Mouse (Mus musculus) c-Kit-negative CD71-positive TER-119-positive erythroid progenitor cells, embryonic 14.5 days (primary cell): Measurements from ENCODE around the gene Dynlt1b.
"Not testable (repeated sequence)": the region's sequence is repeated elsewhere in the genome, so short reads cannot be mapped to it uniquely, and the experiment has no call there.

Experiments used
- DNase-seq: peaks from one replicate; pipeline ENCODE4 v3.0.0-alpha.2; 2013; ENCODE audit warnings: low read depth, low spot score

Gene Dynlt1b

GRCm38 (mm10) chr17:6461083-6461595 is 31.2 kb downstream of the Dynlt1b start:
- not testable (repeated sequence) for DNase-seq

GRCm38 (mm10) chr17:6465735-6466134 is 35.8 kb downstream of the Dynlt1b start:
- DNase-seq = not testable (repeated sequence)

- not testable (repeated sequence) for DNase-seq
Observed at GRCm38 (mm10) chr17:6467638-6468461, 37.9 kb downstream of the Dynlt1b start.

DNA sequence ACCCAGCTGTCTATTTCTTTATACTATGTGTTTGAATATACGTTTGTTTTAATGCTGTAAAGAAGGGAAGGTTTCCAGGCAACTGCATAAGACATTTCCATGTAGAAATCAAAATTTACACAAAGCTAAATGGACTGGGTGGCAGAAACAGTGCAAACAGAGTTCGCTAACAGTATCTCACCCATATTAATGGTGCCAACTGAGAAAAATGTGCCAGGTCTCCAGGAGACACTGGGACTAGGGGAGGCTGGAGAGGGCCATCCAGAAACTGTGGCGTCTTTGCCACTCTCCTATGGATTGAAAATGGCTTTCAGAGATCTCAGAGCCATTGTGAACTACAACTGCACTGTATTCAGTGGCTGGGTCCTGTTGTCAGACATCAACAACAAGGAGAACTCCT is 40.1 kb downstream of the Dynlt1b start:
- not testable (repeated sequence) for DNase-seq

DNA sequence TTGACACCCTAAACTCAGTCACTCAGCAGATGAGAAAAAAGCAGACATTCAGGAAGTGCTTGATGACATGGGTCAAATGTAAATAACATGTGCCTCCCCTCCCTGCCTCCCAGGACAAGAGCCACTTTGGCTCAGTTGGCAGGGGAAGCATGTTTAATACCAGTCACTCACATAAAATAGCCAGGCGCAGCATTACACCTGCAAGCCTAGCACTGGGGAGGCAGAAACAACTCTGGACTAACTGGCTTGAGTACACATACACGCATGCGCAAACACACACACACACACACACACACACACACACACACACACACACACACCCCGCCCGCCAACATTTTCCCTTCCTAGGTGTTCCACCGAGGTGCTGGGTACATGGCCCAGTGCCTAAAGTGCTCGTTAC is 40.8 kb downstream of the Dynlt1b start:
- DNase-seq = not testable (repeated sequence)

GRCm38 (mm10) chr17:6475270-6475669 is 45.4 kb downstream of the Dynlt1b start:
- not testable (repeated sequence) for DNase-seq

DNA sequence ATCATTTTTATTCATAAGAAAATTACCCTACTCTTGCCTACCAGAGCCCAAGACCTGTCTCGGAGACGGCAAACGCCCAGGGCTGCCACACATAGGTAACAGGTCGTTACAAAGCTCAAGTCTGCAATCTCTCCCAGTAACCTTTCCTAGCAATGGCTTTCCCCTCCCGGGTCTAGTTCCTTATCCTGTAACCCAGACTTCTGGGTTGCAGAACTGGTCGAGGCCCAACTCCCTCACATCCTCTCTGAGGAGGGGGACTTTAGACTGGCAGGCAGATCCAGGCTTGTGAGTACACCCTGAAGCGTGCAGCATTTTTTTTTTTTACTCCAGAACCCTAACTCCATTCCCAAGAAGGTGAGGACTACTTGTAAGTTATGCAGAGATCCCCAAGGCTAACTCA is 46.0 kb downstream of the Dynlt1b start:
- not testable (repeated sequence) for DNase-seq

DNA sequence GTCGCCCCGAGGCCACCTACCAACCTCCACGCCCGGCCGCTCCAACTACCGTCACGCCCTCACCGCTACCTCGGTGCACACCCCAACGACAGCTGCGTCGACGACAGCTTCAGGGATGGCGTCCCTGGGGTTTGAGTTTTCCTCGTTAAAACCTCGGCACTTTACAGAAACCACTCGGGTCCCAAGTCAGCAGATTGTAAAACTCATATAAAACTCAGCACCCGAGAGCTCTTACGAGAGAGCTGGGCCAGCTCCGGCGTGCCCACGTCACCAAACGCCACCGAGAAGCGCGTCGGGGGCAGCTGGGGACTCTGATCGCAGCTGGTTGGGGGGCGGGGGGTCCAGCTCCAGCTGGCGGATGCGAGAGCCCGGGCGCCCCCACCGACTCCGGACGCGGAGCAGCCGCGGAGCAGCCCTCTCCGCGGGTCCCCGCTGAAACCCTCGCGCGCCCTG is 46.6 kb downstream of the Dynlt1b start:
- DNase-seq = not testable (repeated sequence)

- not testable (repeated sequence) for DNase-seq
Observed at GRCm38 (mm10) chr17:6477026-6477425, 47.1 kb downstream of the Dynlt1b start.

GRCm38 (mm10) chr17:6480855-6481589 is 51.1 kb downstream of the Dynlt1b start:
- not testable (repeated sequence) for DNase-seq

- not testable (repeated sequence) for DNase-seq
Observed at GRCm38 (mm10) chr17:6481590-6481963, 51.7 kb downstream of the Dynlt1b start.

DNA sequence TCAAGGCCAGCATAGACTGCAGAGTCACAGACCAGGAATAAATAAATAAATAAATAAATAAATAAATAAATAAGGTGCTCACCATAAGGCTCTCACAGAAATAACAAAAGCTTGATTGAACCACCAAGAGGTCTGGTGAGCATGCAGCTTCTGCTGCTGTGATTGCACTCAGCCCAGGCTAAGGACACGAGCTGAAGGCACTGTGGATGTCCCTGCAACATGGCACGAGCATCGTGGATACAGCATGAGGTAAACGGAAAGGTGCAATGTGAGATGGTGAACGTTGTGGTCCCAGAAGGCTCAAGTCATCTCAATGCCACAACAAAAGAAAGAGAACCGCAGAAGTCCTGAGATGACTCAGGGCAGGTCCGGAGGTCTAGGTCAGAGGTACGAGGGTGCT is 52.3 kb downstream of the Dynlt1b start:
- DNase-seq = not testable (repeated sequence)
